Mouse (Mus musculus) limb, embryonic 13.5 days (tissue): ENCODE data around the gene Mettl16. TPM values are rescaled to one million over a fixed set of nuclear protein-coding genes. Genes with fewer than 3 reads are reported as not detected.

Experiments used
- ATAC-seq: fragments of 200-750 bp; cut with Nextera tagmentation; 2 replicates; pipeline ENCODE4 v1.8.0; 2017; ENCODE audit warnings: low read depth, moderate number of reproducible peaks, moderate TSS enrichment; ENCODE audit not compliant: low FRiP score
- H3K27ac ChIP-seq: fragments of 300-500 bp; sonication (generic); 2 replicates; pipeline ENCODE4 v1.5.1; 2015; ENCODE audit warnings: inconsistent platforms, mild to moderate bottlenecking, moderate library complexity
- H3K27me3 ChIP-seq: fragments of 300-500 bp; sonication (generic); 2 replicates; pipeline ENCODE4 v1.6.1; 2015; ENCODE audit warnings: mild to moderate bottlenecking, inconsistent platforms
- H3K36me3 ChIP-seq: fragments of 300-500 bp; sonication (generic); 2 replicates; pipeline ENCODE4 v1.6.1; 2015; ENCODE audit warnings: inconsistent platforms, mild to moderate bottlenecking, moderate library complexity
- H3K4me1 ChIP-seq: fragments of 300-500 bp; sonication (generic); 2 replicates; pipeline ENCODE4 v1.6.1; 2015; ENCODE audit warnings: inconsistent platforms
- H3K4me2 ChIP-seq: fragments of 300-500 bp; sonication (generic); replicated peaks from 2 replicates; pipeline ENCODE4 v1.6.1; 2015; ENCODE audit warnings: inconsistent platforms, mild to moderate bottlenecking, moderate library complexity
- H3K4me3 ChIP-seq: fragments of 300-500 bp; sonication (generic); 2 replicates; pipeline ENCODE4 v1.5.1; 2015; ENCODE audit warnings: moderate library complexity, mild to moderate bottlenecking, inconsistent platforms
- H3K9ac ChIP-seq: fragments of 300-500 bp; sonication (generic); 2 replicates; pipeline ENCODE4 v1.6.1; 2015; ENCODE audit warnings: mild to moderate bottlenecking, inconsistent platforms
- H3K9me3 ChIP-seq: fragments of 300-500 bp; sonication (generic); 2 replicates; pipeline ENCODE4 v1.6.1; 2016; ENCODE audit warnings: inconsistent platforms
- WGBS: fragments of 180-500 bp; shearing (Covaris S2); methylation state at CpG from one replicate; pipeline ENCODE4 v1.1.7; 2015; 5-methylcytosine and 5-hydroxymethylcytosine counted together
- polyA plus RNA-seq: library from polyadenylated mRNA; unstranded; fragments of >200 nt; fragmentation: Nextera tagmentation; extraction: Ambion mirVana; gene quantifications from 2 replicates; pipeline ENCODE4 v1.2.1, GENCODE M21; 2015

Gene Mettl16
- polyA plus RNA-seq, 1 experiment from 2014 or later, result 61.1 TPM

- no peak overlapping the region for H3K9ac ChIP-seq
- WGBS, result 54% methylated on average over 5 of the region's 5 CpGs
- no peak overlapping the region for H3K4me3 ChIP-seq
- H3K9me3 ChIP-seq, result no peaks in the 10 kb centered on the region
- H3K27me3 ChIP-seq, result no peaks in the 10 kb centered on the region
- peaks cover 4% of the 10 kb centered on the region; the same call in 1 of the 2 replicates for H3K36me3 ChIP-seq
- H3K4me2 ChIP-seq, result no peak overlapping the region
- no peak for ATAC-seq
- H3K27ac ChIP-seq, result peak overlapping the region; percentile 22
- H3K4me1 ChIP-seq, result peaks cover 50% of the 10 kb centered on the region
Measured at GRCm38 (mm10) chr11:74834650-74835277, 64.1 kb downstream of the Mettl16 start.

GRCm38 (mm10) chr11:74835593-74836224 is 65.1 kb downstream of the Mettl16 start:
- Histone ChIP-seq H3K4me2 (no peak overlapping the region), H3K9me3 (no peaks in the 10 kb centered on the region), H3K9ac (0 out of 2 replicates have a peak overlapping the region, but pooled peaks have one; percentile 19), H3K36me3 (peaks cover 14% of the 10 kb centered on the region), H3K27me3 (no peaks in the 10 kb centered on the region), H3K4me1 (peaks cover 50% of the 10 kb centered on the region), H3K27ac (no peak overlapping the region), H3K4me3 (no peak overlapping the region)
- WGBS, result 92% methylated on average over 6 of the region's 6 CpGs
- ATAC-seq, result no peak

DNA sequence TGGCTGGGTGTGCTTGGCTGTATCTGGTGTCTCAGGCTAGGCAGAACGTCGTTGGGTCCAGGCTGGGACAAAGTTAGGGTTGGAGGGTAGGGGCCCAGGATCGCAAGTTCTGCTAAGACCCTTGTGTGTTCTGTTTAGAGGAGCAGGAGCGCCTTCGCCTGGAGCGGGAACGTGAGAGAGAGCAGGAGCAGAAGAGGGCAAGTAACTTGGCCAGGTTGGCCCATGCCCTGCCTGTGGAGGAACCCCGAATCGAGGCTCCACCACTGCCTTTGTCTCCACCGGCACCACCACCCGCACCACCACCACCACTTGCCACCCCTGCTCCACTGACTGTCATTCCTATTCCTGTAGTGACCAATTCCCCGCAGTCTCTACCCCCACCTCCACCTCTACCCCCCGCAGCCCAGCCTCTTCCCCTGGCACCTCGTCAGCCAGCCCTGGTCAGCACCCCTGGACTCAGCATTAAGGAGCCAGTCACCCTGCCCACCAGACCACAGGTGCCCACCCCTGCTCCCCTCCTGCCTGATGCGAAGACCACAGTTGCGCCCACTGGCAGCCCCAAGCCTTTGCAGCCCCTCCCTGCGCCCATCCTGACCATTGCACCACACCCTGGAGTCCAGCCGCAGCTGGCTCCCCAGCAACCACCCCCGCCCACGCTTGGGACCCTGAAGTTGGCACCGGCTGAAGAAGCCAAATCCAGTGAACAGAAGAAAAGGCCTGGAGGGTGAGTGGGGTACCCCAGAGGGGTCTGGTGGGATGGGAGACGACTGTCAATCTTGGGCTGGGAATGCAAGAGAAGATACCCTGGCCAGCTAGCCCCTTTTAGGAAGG is 65.8 kb downstream of the Mettl16 start:
- H3K4me3 ChIP-seq, result no peak overlapping the region
- H3K4me2 ChIP-seq, result peak overlapping the region; percentile 87; the same call in 1 of the 2 replicates
- H3K9me3 ChIP-seq, result no peaks in the 10 kb centered on the region
- H3K36me3 ChIP-seq, result peaks cover 20% of the 10 kb centered on the region
- no peak for ATAC-seq
- no peak overlapping the region for H3K9ac ChIP-seq
- no peaks in the 10 kb centered on the region for H3K27me3 ChIP-seq
- H3K4me1 ChIP-seq, result peaks cover 50% of the 10 kb centered on the region
- 91% methylated on average over 22 of the region's 22 CpGs for WGBS
- 0 out of 2 replicates have a peak overlapping the region, but pooled peaks have one; percentile 15 for H3K27ac ChIP-seq

- peak overlapping the region; percentile 92; the same call in 1 of the 2 replicates for H3K27ac ChIP-seq
- peak overlapping the region; percentile 87 for H3K4me2 ChIP-seq
- no peaks in the 10 kb centered on the region for H3K27me3 ChIP-seq
- peaks cover 28% of the 10 kb centered on the region for H3K36me3 ChIP-seq
- ATAC-seq, result no peak
- H3K4me1 ChIP-seq, result peaks cover 50% of the 10 kb centered on the region
- 41% methylated on average over 16 of the region's 16 CpGs for WGBS
- 0 out of 2 replicates have a peak overlapping the region, but pooled peaks have one; percentile 5 for H3K9ac ChIP-seq
- peak overlapping the region; percentile 55 for H3K4me3 ChIP-seq
- no peaks in the 10 kb centered on the region for H3K9me3 ChIP-seq
Measured at GRCm38 (mm10) chr11:74837056-74837693, 66.5 kb downstream of the Mettl16 start.

- peaks cover 34% of the 10 kb centered on the region for H3K36me3 ChIP-seq
- H3K4me2 ChIP-seq, result peak overlapping the region; percentile 87
- no peaks in the 10 kb centered on the region for H3K27me3 ChIP-seq
- peak overlapping the region; percentile 55 for H3K4me3 ChIP-seq
- peak overlapping the region; percentile 92 for H3K27ac ChIP-seq
- H3K9me3 ChIP-seq, result no peaks in the 10 kb centered on the region
- H3K4me1 ChIP-seq, result peaks cover 46% of the 10 kb centered on the region
- peak overlapping the region; percentile 66 for H3K9ac ChIP-seq
- peak; percentile 78 for ATAC-seq
- WGBS, result under 1% methylated on average over 52 of the region's 54 CpGs
Measured at GRCm38 (mm10) chr11:74837694-74838431, 67.2 kb downstream of the Mettl16 start.

- Histone ChIP-seq H3K36me3 (peaks cover 40% of the 10 kb centered on the region), H3K27ac (peak overlapping the region; percentile 92), H3K4me3 (peak overlapping the region; percentile 55), H3K4me1 (peaks cover 46% of the 10 kb centered on the region), H3K9ac (peak overlapping the region; percentile 66), H3K9me3 (no peaks in the 10 kb centered on the region), H3K4me2 (peak overlapping the region; percentile 87), H3K27me3 (no peaks in the 10 kb centered on the region)
- peak; percentile 70 for ATAC-seq
- WGBS, result under 1% methylated on average over 31 of the region's 35 CpGs
Measured at GRCm38 (mm10) chr11:74838441-74838840, 67.8 kb downstream of the Mettl16 start.

DNA sequence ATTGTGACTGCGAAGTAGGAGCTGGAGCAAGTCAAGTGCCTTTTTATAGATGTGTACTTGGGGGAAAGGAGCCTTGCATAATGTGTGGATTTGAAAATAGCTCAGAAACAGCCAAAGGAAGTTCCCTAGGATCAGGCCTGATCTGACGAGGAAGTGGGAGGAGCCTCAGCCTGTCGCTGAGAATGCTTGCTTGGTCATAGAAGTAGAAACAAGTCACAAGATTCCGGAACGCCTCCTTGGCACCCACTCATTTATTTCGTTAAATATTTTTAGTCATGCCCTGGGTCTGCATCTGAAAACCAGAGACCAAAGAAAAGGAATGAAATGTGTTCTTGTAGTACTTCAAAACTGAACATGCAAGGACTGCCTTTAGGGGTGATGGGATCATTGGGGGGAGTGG is 68.3 kb downstream of the Mettl16 start:
- peak overlapping the region; percentile 55 for H3K4me3 ChIP-seq
- no peak for ATAC-seq
- WGBS, result 48% methylated on average over 6 of the region's 6 CpGs
- H3K36me3 ChIP-seq, result peaks cover 46% of the 10 kb centered on the region
- no peaks in the 10 kb centered on the region for H3K9me3 ChIP-seq
- peak overlapping the region; percentile 92 for H3K27ac ChIP-seq
- H3K27me3 ChIP-seq, result no peaks in the 10 kb centered on the region
- H3K4me2 ChIP-seq, result peak overlapping the region; percentile 87
- no peak overlapping the region for H3K9ac ChIP-seq
- peaks cover 41% of the 10 kb centered on the region for H3K4me1 ChIP-seq

- no peaks in the 10 kb centered on the region for H3K9me3 ChIP-seq
- no peak overlapping the region for H3K4me2 ChIP-seq
Measured at GRCm38 (mm10) chr11:74839860-74840715, 69.5 kb downstream of the Mettl16 start.

DNA sequence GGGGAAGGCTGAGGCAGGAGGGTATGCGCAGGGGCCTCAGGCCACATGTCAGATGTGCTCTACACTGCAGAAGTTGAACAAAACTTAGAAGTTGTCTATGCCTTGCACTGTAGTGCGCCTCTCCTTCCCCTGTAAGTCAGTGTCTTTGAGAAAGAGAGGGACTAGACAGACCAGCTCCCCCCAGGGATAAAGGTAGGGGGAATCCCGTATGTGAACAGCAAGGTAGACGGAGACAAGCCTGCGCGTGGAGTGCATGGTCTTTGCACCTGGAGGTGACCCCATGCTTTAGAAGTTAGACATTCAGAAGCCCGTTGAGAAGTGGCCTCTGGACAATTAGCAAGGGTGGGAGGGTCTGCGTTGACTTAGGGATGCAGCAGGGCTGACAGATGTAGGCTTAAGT is 70.1 kb downstream of the Mettl16 start:
- ATAC-seq, result no peak
- no peaks in the 10 kb centered on the region for H3K27me3 ChIP-seq
- H3K9me3 ChIP-seq, result 0 out of 2 replicates have a peak, but pooled peaks cover 3% of the 10 kb centered on the region
- peaks cover 63% of the 10 kb centered on the region for H3K36me3 ChIP-seq
- peaks cover 26% of the 10 kb centered on the region for H3K4me1 ChIP-seq
- H3K4me2 ChIP-seq, result no peak overlapping the region
- no peak overlapping the region for H3K27ac ChIP-seq
- WGBS, result 85% methylated on average over 8 of the region's 8 CpGs
- H3K9ac ChIP-seq, result no peak overlapping the region
- H3K4me3 ChIP-seq, result no peak overlapping the region

More at GRCm38 (mm10) chr11:74839860-74840715, 69.5 kb downstream of the Mettl16 start:
- Histone ChIP-seq H3K9ac (no peak overlapping the region), H3K27ac (no peak overlapping the region), H3K4me1 (peaks cover 29% of the 10 kb centered on the region), H3K27me3 (no peaks in the 10 kb centered on the region), H3K4me3 (no peak overlapping the region), H3K36me3 (peaks cover 57% of the 10 kb centered on the region)
- ATAC-seq, result no peak
- 96% methylated on average over 19 of the region's 19 CpGs for WGBS

DNA sequence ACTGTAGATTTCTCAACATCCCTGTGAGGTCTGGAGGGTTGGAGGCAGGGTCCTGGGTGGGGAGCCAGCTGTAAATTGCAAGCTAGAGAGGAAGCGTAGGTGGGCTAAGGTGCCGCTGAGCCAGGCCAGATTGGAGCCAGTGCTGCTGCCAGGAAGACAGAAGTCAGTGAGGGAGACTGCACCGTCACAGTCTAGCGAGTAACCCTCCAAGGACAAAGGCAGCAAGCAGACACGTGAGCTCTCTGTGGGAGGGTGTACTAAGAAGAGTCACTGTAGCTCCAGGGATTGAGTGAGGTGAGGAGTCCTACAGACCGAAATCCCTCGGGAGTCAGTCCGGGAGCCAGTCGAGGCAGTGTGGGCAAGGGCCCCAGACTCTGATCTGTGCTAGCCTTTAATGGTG is 70.7 kb downstream of the Mettl16 start:
- 88% methylated on average over 9 of the region's 9 CpGs for WGBS

More for the DNA sequence above, 70.7 kb downstream of the Mettl16 start:
- 0 out of 2 replicates have a peak, but pooled peaks cover 4% of the 10 kb centered on the region for H3K9me3 ChIP-seq
- H3K27ac ChIP-seq, result no peak overlapping the region
- H3K4me1 ChIP-seq, result peaks cover 26% of the 10 kb centered on the region
- peaks cover 66% of the 10 kb centered on the region for H3K36me3 ChIP-seq
- H3K27me3 ChIP-seq, result no peaks in the 10 kb centered on the region
- ATAC-seq, result no peak
- H3K4me3 ChIP-seq, result no peak overlapping the region
- H3K9ac ChIP-seq, result no peak overlapping the region
- no peak overlapping the region for H3K4me2 ChIP-seq
